Mouse (Mus musculus) heart, postnatal 0 days (tissue): Measurements from ENCODE around the gene Nipa1. TPM values are rescaled to one million over a fixed set of nuclear protein-coding genes. Genes with fewer than 3 reads are reported as not detected.

Experiments used
- ATAC-seq: fragments of 200-750 bp; cut with Nextera tagmentation; 2 replicates; pipeline ENCODE4 v1.8.0; 2017; ENCODE audit warnings: low read depth, moderate number of reproducible peaks, moderate library complexity; ENCODE audit not compliant: insufficient read depth
- DNase-seq: peaks from one replicate; pipeline ENCODE4 v3.0.0-alpha.2; 2016; ENCODE audit warnings: low spot score
- H3K27ac ChIP-seq: fragments of 300-500 bp; sonication (generic); 2 replicates; pipeline ENCODE4 v1.5.1; 2014; ENCODE audit warnings: low read depth, mild to moderate bottlenecking
- H3K27me3 ChIP-seq: fragments of 300-500 bp; sonication (generic); 2 replicates; pipeline ENCODE4 v1.6.1; 2014; ENCODE audit warnings: low read length, mixed read lengths; ENCODE audit not compliant: control insufficient read depth, insufficient read depth
- H3K36me3 ChIP-seq: fragments of 300-500 bp; sonication (generic); replicated peaks from 2 replicates; pipeline ENCODE4 v1.6.1; 2014; ENCODE audit warnings: low read length, mixed read lengths; ENCODE audit not compliant: control insufficient read depth, insufficient read depth
- H3K4me1 ChIP-seq: fragments of 300-500 bp; sonication (generic); 2 replicates; pipeline ENCODE4 v1.6.1; 2014; ENCODE audit warnings: antibody characterized with exemption; ENCODE audit not compliant: control insufficient read depth, insufficient read depth
- H3K4me2 ChIP-seq: fragments of 300-500 bp; sonication (generic); 2 replicates; pipeline ENCODE4 v1.6.1; 2014; ENCODE audit warnings: low read depth, mild to moderate bottlenecking, low read length, moderate library complexity
- H3K4me3 ChIP-seq: fragments of 300-500 bp; sonication (generic); 2 replicates; pipeline ENCODE4 v1.5.1; 2014; ENCODE audit warnings: low read depth, low read length
- H3K9ac ChIP-seq: fragments of 300-500 bp; sonication (generic); replicated peaks from 2 replicates; pipeline ENCODE4 v1.6.1; 2014; ENCODE audit warnings: low read depth, low read length, mixed read lengths
- H3K9me3 ChIP-seq: fragments of 300-500 bp; sonication (generic); replicated peaks from 2 replicates; pipeline ENCODE4 v1.6.1; 2016; ENCODE audit warnings: low read length; ENCODE audit not compliant: control insufficient read depth
- CTCF ChIP-seq: IDR thresholded peaks from 2 replicates; pipeline ENCODE4 v1.5.1; 2016; ENCODE audit warnings: antibody characterized with exemption, control low read depth, low read depth
- EP300 ChIP-seq: IDR thresholded peaks from 2 replicates; pipeline ENCODE4 v1.6.1; 2016; ENCODE audit warnings: antibody characterized with exemption, low read depth
- WGBS: fragments of 180-500 bp; shearing (Covaris S2); extraction: QIAGEN DNeasy Blood & Tissue Kit; methylation state at CpG from one replicate; pipeline ENCODE4 v1.1.7; 2014; 5-methylcytosine and 5-hydroxymethylcytosine counted together
- polyA plus RNA-seq: library from polyadenylated mRNA; unstranded; fragments of >200 nt; fragmentation: Nextera tagmentation; extraction: Ambion mirVana; gene quantifications from 2 replicates; pipeline ENCODE4 v1.2.1, GENCODE M21; 2015
- total RNA-seq: library from RNA; depleted of rRNA; stranded (reverse); fragments of >200 nt; gene quantifications from 2 replicates; pipeline ENCODE4 v1.2.3, GENCODE M21; 2014; ENCODE audit warnings: low replicate concordance

Nipa1 gene
- total and polyA plus RNA-seq, 2 experiments from 2014 or later: 2.5 to 3.0 TPM

DNA sequence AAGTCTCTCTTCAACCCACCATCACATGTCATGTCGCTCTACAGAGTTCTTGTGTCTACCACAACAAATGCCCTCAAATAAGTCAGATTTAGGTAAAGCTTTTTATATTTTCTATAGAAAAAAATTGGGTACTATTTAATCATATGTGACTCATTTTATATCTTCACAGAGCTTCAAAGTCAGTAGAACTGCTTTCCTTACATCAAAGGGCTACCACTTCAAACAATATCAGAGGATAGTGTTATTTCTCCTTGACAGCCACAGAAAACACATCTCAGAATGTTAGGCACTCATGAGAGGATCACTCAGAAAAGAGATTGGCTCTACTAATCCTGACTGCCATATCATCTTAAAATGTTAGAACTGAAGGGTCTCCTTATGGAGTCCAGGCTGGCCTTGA, 59.2 kb downstream of the Nipa1 start:
- ATAC-seq (no peak), DNase-seq (no peak)
- no peak overlapping the region for H3K4me2 ChIP-seq
- no peak overlapping the region for H3K4me3 ChIP-seq
- WGBS: 90% methylated on average over 1 of the region's 1 CpGs
- TF ChIP-seq CTCF: no peak
- H3K27me3 ChIP-seq: no peaks in the 10 kb centered on the region
- no peak overlapping the region for H3K9ac ChIP-seq
- 0 out of 2 replicates have a peak, but pooled peaks cover 4% of the 10 kb centered on the region for H3K4me1 ChIP-seq
- H3K36me3 ChIP-seq: peaks cover 3% of the 10 kb centered on the region; the same call in 1 of the 2 replicates
- H3K27ac ChIP-seq: no peak overlapping the region
- no peaks in the 10 kb centered on the region for H3K9me3 ChIP-seq

DNA sequence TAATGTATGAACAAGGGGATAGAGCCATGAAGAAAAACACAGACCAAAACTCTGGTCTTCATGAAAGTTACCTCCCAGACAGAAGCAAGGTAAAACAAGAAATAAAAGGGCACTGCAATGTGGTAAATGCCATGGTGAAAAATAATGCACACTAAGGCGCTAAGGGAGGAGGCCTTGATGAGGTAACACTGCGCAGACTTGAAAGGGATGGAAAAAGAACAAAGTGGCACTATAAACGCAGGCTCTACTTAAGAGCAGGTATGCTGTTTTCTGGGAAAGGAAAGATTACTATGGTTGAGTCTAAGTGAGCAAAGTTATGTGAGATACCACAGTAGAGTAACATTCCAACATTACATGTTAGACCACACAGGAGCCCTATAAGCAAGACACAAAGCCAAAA, 60.0 kb downstream of the Nipa1 start:
- H3K4me2 ChIP-seq: no peak overlapping the region
- TF ChIP-seq CTCF (no peak), EP300 (no peak)
- WGBS: 92% methylated on average over 3 of the region's 3 CpGs

DNA sequence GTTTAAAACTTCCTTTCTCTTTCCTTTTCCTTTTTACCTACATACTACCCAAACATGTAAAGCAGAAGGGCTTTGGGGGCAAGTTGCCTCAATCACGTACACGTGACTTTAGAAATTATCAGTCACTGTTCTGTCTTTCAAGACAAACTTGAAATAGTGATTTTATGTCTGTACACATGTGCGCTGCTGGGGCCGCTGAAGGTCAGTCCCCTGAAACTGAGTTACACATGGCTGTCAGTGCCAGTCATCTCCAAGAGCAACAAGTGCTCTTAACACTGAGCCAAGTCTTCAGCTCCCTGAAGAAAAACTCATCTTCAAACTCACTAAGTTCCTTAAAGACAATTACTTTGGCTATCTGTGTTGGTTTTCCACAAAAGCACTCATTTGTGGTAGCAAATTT, 61.8 kb downstream of the Nipa1 start:
- Histone ChIP-seq H3K27me3 (no peaks in the 10 kb centered on the region), H3K9me3 (no peaks in the 10 kb centered on the region), H3K27ac (no peak overlapping the region), H3K4me1 (0 out of 2 replicates have a peak, but pooled peaks cover 3% of the 10 kb centered on the region), H3K36me3 (peaks cover 10% of the 10 kb centered on the region; the same call in 1 of the 2 replicates), H3K9ac (no peak overlapping the region), H3K4me2 (no peak overlapping the region), H3K4me3 (no peak overlapping the region)
- 88% methylated on average over 4 of the region's 4 CpGs for WGBS
- no peak for TF ChIP-seq EP300
- ATAC-seq (no peak), DNase-seq (no peak)

More for the DNA sequence above, 60.0 kb downstream of the Nipa1 start:
- 0 out of 2 replicates have a peak, but pooled peaks cover 4% of the 10 kb centered on the region for H3K4me1 ChIP-seq
- no peaks in the 10 kb centered on the region for H3K9me3 ChIP-seq
- H3K27ac ChIP-seq: no peak overlapping the region
- no peak for DNase-seq
- ATAC-seq: no peak
- peaks cover 3% of the 10 kb centered on the region; the same call in 1 of the 2 replicates for H3K36me3 ChIP-seq
- no peaks in the 10 kb centered on the region for H3K27me3 ChIP-seq
- H3K9ac ChIP-seq: no peak overlapping the region
- no peak overlapping the region for H3K4me3 ChIP-seq

DNA sequence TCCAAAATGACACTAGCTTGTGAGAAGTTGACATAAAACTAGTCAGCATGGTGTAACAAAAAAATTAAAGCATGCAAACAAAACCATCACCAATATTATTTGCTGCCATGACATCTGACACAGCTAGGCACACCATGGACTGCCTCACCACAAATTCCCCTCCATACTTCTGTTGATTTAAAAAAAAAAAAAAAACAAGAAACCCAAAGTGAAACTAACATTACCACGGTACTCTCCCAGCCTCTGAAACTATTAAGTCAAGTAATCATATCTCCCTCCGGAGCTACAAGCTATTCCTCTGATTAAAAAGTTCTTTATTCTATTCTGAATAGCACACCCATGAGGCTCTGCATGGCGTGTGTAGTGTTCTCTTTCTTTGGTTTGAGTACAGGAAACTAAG, 62.6 kb downstream of the Nipa1 start:
- no peaks in the 10 kb centered on the region for H3K4me1 ChIP-seq
- WGBS: 79% methylated on average over 3 of the region's 3 CpGs
- H3K4me3 ChIP-seq: no peak overlapping the region
- H3K36me3 ChIP-seq: peaks cover 10% of the 10 kb centered on the region; the same call in 1 of the 2 replicates
- TF ChIP-seq EP300 (no peak), CTCF (no peak)
- H3K27me3 ChIP-seq: no peaks in the 10 kb centered on the region
- H3K4me2 ChIP-seq: no peak overlapping the region
- DNase-seq (no peak), ATAC-seq (no peak)
- H3K9ac ChIP-seq: no peak overlapping the region
- H3K27ac ChIP-seq: no peak overlapping the region
- H3K9me3 ChIP-seq: no peaks in the 10 kb centered on the region

DNA sequence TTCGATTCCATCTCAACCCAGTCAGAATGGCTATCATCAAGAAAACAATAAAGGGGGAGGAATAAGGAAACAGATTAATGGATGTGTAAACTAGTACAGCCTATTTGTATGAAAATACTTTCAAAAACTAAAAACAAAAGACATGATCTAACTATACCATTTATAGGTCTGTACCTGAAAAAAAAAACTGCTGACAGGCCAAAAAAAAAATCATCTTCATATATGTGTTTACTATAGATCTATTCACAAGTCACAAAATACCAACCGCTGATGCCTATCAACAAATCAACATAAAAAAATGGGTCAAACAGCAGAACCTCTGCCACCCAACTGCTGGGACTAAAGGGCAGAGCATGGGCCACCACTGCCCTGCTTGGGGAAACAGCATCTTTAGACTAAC, 63.7 kb downstream of the Nipa1 start:
- Histone ChIP-seq H3K27me3 (no peaks in the 10 kb centered on the region), H3K9me3 (no peaks in the 10 kb centered on the region), H3K9ac (no peak overlapping the region), H3K27ac (no peak overlapping the region), H3K4me2 (no peak overlapping the region), H3K36me3 (peaks cover 10% of the 10 kb centered on the region; the same call in 1 of the 2 replicates), H3K4me1 (no peaks in the 10 kb centered on the region), H3K4me3 (no peak overlapping the region)
- 91% methylated on average over 2 of the region's 2 CpGs for WGBS
- TF ChIP-seq CTCF (no peak), EP300 (no peak)
- ATAC-seq (no peak), DNase-seq (no peak)

DNA sequence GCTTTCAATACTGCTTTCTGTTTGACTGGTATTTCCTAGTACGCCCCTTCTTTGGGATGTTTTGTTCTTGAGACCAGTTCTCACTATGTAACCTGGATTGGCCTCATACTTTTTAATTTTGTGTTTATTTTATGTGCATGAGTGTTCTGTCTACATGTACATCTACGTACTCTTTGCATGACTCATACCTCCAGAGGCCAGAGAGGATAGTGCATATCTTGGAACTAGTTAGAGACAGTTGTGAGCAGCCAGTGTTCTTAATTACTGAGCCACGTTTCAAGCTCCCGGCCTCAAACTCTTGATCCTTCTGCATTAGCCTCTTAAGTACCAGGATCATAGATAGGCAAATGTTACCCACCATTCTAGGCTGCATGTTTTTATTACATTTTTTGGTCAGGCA, 81.4 kb downstream of the Nipa1 start:
- ATAC-seq (no peak), DNase-seq (no peak)
- 80% methylated on average over 4 of the region's 4 CpGs for WGBS
- H3K27me3 ChIP-seq: no peaks in the 10 kb centered on the region
- H3K36me3 ChIP-seq: peaks cover 7% of the 10 kb centered on the region
- H3K9ac ChIP-seq: no peak overlapping the region
- no peak overlapping the region for H3K4me2 ChIP-seq
- H3K27ac ChIP-seq: no peak overlapping the region
- no peak for TF ChIP-seq CTCF
- TF ChIP-seq EP300: no peak
- H3K9me3 ChIP-seq: no peaks in the 10 kb centered on the region
- no peak overlapping the region for H3K4me3 ChIP-seq
- no peaks in the 10 kb centered on the region for H3K4me1 ChIP-seq
